ENCODE assay signal across 10 mouse cellular contexts in the genomic region with DNA sequence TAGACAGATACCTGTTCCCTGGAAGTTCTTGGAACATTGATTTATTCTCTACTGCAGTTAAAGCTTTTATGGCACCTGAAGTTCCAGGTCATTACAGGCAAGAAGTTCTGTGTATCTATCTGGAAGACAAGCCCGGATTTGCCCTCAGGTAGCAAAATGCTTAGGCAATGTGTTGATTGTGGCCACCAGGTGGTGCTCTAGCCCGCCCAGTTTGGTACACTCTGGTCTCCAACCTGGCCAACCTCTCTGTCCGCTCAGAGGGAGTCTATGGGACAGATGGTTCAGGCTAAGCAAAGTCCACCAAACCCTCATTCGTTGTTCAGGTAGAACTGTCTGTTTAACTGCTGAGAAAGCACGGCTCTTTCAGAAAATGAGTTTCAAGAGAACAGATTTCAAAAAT. TPM values are rescaled to one million over a fixed set of nuclear protein-coding genes. Genes with fewer than 3 reads are reported as not detected.
DNase-seq lines count a peak whose midpoint lies in the region; ATAC-seq and TF ChIP-seq lines count a peak whose summit lies in the region.
"Had no signal": no experiment of that assay in that cellular context is flagged by ENCODE, and none has a peak within 500 bp of the region (broad histone marks: within the 10 kb centered on the region; RNA-seq: fewer than 3 reads in every experiment).

No protein-coding gene starts in this region.

- peak; percentile 82 for DNase-seq in 3T3-L1 (ENCODE audit: low read depth, low spot score)
- peak; percentile 83 for DNase-seq in R1 (ENCODE audit: low read depth, low spot score)
- peak; percentile 93 to 95 for DNase-seq in cerebellum, postnatal 14 days
- peak; percentile 63 to 65 for DNase-seq in frontal cortex, postnatal 25 days (ENCODE audit: low spot score in 2 of 2)
- DNase-seq in left cerebral cortex, postnatal 25 days (ENCODE audit: low spot score in 2 of 2) = peak; percentile 70 to 76
- DNase-seq in natural killer cell, adult 2 months (ENCODE audit: low spot score in 2 of 2) = peak; percentile 54 to 62
- DNase-seq in stomach, postnatal 0 days (ENCODE audit: low spot score) = peak; percentile 80

- TF ChIP-seq CTCF in stomach, postnatal 0 days (IDR thresholded peaks at IDR 0.05; ENCODE audit: low read depth) = peak; percentile 92

- no peak overlapping the region for H3K27ac ChIP-seq in intestine, embryonic 16.5 days (ENCODE audit: low read length)
- H3K27ac ChIP-seq in stomach, postnatal 0 days (replicated peaks) = no peak overlapping the region
- H3K27ac ChIP-seq: embryonic facial prominence, embryonic 12.5 days; neural tube, embryonic 13.5 days had no signal

- no peaks in the 10 kb centered on the region for H3K36me3 ChIP-seq in intestine, embryonic 16.5 days (ENCODE audit: control insufficient read depth, insufficient read depth, low read length)
- no peaks in the 10 kb centered on the region for H3K36me3 ChIP-seq in stomach, postnatal 0 days (ENCODE audit: control insufficient read depth, insufficient read depth, low read length)
- H3K36me3 ChIP-seq: embryonic facial prominence, embryonic 12.5 days; neural tube, embryonic 13.5 days had no signal

- no peak for TF ChIP-seq EP300 in stomach, postnatal 0 days (optimal IDR thresholded peaks at IDR 0.05)

- intact Hi-C loops in left cerebral cortex, postnatal 25 days (cut with DNase I) = loop anchor here (1.0 kb wide), 1 partner anchor 275 kb away; no protein-coding TSS in a partner anchor

- ATAC-seq in intestine, embryonic 16.5 days = peak; percentile 64
- 0 out of 2 replicates have a peak, but pooled peaks have one; percentile 66 for ATAC-seq in stomach, postnatal 0 days (ENCODE audit: low FRiP score, low TSS enrichment)

- H3K4me1 ChIP-seq in intestine, embryonic 16.5 days (ENCODE audit: control insufficient read depth, insufficient read depth, low read length) = no peaks in the 10 kb centered on the region
- no peaks in the 10 kb centered on the region for H3K4me1 ChIP-seq in stomach, postnatal 0 days (replicated peaks; ENCODE audit: control insufficient read depth, insufficient read depth)
- H3K4me1 ChIP-seq: embryonic facial prominence, embryonic 12.5 days; neural tube, embryonic 13.5 days had no signal

- no peaks in the 10 kb centered on the region for H3K9me3 ChIP-seq in intestine, embryonic 16.5 days (ENCODE audit: control insufficient read depth, low read length)
- no peaks in the 10 kb centered on the region for H3K9me3 ChIP-seq in stomach, postnatal 0 days (ENCODE audit: control insufficient read depth, low read length)
- H3K9me3 ChIP-seq: embryonic facial prominence, embryonic 12.5 days; neural tube, embryonic 13.5 days had no signal

- H3K27me3 ChIP-seq in intestine, embryonic 16.5 days (replicated peaks; ENCODE audit: control insufficient read depth, insufficient read depth, low read length) = no peaks in the 10 kb centered on the region
- H3K27me3 ChIP-seq in stomach, postnatal 0 days (ENCODE audit: control insufficient read depth, insufficient read depth, low read length) = no peaks in the 10 kb centered on the region
- H3K27me3 ChIP-seq: embryonic facial prominence, embryonic 12.5 days; neural tube, embryonic 13.5 days had no signal

- H3K4me2 ChIP-seq in intestine, embryonic 16.5 days (ENCODE audit: low read depth, low read length) = no peak overlapping the region
- H3K4me2 ChIP-seq in stomach, postnatal 0 days (replicated peaks; ENCODE audit: low read depth) = no peak overlapping the region
- H3K4me2 ChIP-seq: embryonic facial prominence, embryonic 12.5 days; neural tube, embryonic 13.5 days had no signal

- 27% methylated on average over 5 of the region's 5 CpGs for WGBS in intestine, embryonic 16.5 days
- WGBS in stomach, postnatal 0 days = 23% methylated on average over 5 of the region's 5 CpGs

- H3K9ac ChIP-seq in intestine, embryonic 16.5 days (ENCODE audit: low read depth, low read length) = no peak overlapping the region
- no peak overlapping the region for H3K9ac ChIP-seq in stomach, postnatal 0 days (ENCODE audit: low read length)
- H3K9ac ChIP-seq: embryonic facial prominence, embryonic 12.5 days; neural tube, embryonic 13.5 days had no signal

- H3K4me3 ChIP-seq in intestine, embryonic 16.5 days (ENCODE audit: low read length) = no peak overlapping the region
- no peak overlapping the region for H3K4me3 ChIP-seq in stomach, postnatal 0 days (ENCODE audit: low read depth, low read length)
- H3K4me3 ChIP-seq: embryonic facial prominence, embryonic 12.5 days; neural tube, embryonic 13.5 days had no signal

RNA-seq across cellular contexts. Expression of a gene that starts 36.8 kb away (rescaled TPM):
- 264 and 282 TPM in 2 replicates for polyA plus RNA-seq in intestine, embryonic 16.5 days (2015; fragmentation: Nextera tagmentation; extraction: Ambion mirVana)
- 10 to 100 TPM; 67.3 to 78.7 TPM for total RNA-seq in left cerebral cortex, postnatal 25 days (2021)
- 144 and 152 TPM in 2 replicates for polyA plus RNA-seq in stomach, postnatal 0 days (2015; fragmentation: Nextera tagmentation; extraction: Ambion mirVana)
